Mouse (Mus musculus) layer of hippocampus, adult 18-20 months (tissue): Measurements from ENCODE around the gene Tnpo3. TPM values are rescaled to one million over a fixed set of nuclear protein-coding genes. Genes with fewer than 3 reads are reported as not detected.

Experiments used
- DNase-seq, 2 experiments: peaks; one replicate each; pipeline ENCODE4 v3.0.0; 2022; ENCODE audit warnings: low spot score in 2 of 2
- long read RNA-seq: library from polyadenylated mRNA; stranded (forward); transcript quantifications from one replicate; pipeline ENCODE4 v2.0.0, GENCODE M21; 2021
- total RNA-seq, 2 experiments: library from RNA; stranded (reverse); gene quantifications; 2 replicates each; pipeline ENCODE4 v1.2.3; 2021

The Tnpo3 gene
- 10 to 100 TPM; 71.6 to 72.1 TPM for total RNA-seq
- long read RNA-seq, full-length matches to known transcripts: 29 of 43 reads
- long read RNA-seq, partial matches to known transcripts: 3 of 43 reads
- long read RNA-seq, other reads (novel, unspliced or antisense): 11 of 43 reads

GRCm38 (mm10) chr6:29609111-29610019 is at the start of gene Tnpo3:
Gene Tnpo3, minus strand, starts transcription at chr6:29609887.
- peak; percentile 90 to 94 for DNase-seq

- no peak for DNase-seq
Observed at GRCm38 (mm10) chr6:29658626-29659475, 49.2 kb upstream of the Tnpo3 start.

GRCm38 (mm10) chr6:29653271-29653670 is 43.6 kb upstream of the Tnpo3 start:
- no peak for DNase-seq

DNA sequence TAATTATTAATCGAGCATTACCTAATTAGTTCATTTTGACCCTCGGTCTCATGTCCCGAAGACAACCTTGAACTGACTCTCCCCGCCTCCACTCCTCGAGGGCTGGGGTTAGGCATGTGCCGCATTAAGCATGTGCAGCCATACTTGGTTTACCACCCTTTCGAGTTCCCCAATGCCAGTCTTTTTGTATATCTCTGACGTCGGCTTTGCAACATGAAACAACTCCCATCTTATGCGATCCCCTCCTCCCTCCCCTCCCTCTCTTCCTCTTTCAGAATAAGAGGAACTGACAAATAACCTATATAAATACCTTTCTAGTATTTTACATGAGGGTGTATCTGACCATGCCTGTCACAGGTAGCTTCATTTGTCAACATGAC is 40.5 kb upstream of the Tnpo3 start:
- no peak for DNase-seq

DNA sequence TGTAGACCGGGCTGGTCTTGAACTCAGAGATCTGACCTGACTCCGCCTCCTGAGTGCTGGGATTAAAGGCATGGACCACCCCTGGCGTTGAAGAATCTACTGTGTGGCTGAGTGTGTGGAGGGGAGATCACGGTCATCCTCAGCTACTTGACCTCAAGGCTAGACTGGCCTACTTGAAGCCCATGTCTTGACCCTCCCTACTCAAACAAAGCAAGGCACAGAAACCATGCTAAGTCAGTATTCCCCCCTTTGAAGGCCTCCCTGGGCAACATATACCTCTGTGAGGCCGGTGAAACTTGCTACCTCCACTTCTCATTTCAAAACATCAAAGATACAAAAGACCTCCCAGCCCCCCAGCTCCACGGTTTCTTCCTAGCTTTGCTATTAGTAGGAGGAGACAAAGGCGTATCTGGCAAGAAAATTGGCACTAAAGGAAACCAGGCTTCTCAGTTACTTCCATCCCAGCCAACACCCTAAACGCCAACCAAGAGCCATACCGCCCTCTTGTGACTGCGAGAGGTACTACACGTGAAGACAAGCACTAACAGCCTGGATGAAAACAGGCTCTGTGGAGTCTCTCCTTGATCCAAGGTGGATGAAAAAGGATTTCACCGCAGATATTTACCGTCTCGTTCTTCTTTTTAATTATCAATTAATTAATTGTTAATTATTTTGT is 39.9 kb upstream of the Tnpo3 start:
- peak; percentile 78 to 95 for DNase-seq

DNA sequence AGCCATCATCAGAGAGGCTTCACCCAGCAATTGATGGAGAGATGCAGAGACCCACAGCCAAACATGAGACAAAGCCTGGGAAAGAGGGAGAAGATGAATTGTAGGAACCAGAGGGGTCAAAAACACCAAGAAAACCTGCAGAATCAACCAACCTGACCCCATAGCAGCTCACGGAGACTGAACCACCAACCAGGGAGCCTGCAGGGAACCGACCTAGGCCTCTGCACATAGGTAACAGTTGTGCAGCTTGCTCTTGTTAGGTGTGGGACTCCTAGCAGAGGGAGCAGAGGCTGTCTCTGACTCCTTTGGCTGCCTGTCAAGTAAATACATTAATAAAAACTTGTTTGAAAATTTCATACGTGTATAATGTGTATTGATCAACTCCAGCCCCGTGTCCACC is 32.1 kb upstream of the Tnpo3 start:
- no peak for DNase-seq

DNA sequence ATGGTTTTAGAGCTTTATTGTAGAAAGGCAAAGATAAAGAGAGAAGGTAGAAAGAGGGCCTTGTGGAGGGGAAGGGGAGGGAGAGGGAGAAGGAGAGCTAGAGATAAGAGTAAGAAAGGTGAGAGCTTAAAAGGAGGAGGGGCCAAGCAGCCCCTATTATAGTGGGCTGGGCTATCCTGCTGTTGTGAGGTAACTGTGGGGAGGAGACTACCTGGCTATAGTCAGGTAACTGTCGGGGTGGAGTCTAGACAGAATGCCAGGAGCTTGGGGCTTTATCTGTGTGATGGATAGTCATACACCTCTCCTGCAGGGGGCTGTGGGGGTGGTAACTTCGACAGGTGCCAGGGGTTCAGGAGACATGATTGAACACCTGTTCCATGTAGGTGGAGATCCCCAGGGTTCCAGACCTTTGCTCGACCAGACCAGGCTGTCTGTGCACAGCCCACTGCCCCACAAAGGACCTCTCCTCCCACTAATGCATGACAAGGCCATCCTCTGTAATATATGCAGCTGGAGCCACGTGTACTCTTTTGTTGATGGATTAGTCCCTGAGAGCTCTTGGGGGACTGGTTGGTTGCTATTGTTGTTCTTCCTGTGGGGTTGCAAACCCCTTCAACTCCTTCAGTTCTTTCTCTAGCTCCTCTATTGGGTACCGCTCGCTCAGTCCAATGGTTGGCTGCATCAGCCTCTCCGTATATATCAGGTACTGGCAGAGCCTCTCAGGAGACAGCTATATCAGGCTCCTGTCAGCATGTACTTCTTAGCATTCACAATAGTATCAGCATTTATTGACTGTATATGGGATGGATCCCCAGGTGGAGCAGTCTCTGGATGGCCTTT is 30.1 kb upstream of the Tnpo3 start:
- DNase-seq: no peak

GRCm38 (mm10) chr6:29638844-29639460 is 29.3 kb upstream of the Tnpo3 start:
- no peak for DNase-seq

DNA sequence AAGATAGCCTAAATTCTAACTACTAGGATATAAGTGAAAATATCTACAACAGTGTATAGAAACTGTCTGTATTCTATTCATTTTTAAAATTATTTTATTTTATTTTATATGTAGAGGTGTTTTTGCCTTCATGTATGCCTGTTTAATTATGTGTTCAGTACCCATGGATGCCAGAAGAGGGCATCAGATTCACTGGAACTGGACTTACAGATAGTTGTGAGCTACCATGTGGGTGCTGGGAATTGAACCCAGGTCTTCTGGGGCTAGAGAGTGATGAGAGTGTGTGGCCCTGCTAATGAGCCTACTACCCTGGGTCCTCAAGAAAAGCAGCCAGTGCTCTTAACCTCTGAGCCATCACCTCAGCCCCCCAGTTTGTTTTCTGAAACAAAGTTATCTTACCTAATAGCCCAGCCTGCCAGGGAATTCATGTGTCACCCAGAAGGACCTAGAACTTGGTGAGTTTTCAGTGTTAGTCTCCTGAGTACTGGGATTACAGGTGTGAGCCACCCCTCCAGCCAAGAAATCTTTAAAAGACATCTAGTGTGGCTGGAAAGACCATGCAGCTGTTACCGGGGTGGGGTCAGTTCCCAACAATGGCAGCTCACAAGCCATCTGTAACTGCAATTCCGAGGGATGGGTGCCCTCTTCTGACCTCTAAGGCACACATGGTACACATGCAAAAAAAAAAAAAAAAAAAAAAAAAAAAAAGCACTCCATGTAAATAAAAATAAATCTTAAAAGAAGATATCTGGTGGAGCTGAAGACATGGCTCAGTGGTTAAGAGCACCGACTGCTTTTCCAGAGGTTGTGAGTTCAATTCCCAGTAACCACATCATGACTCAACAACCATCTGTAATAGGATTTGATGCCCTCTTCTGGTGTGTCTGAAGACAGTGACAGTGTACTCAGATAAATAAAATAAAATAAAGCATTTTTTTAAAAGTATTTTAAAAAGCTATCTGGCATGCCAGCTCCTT is 28.0 kb upstream of the Tnpo3 start:
- no peak for DNase-seq

- no peak for DNase-seq
Observed at GRCm38 (mm10) chr6:29636322-29637092, 26.8 kb upstream of the Tnpo3 start.

- no peak for DNase-seq
Observed at GRCm38 (mm10) chr6:29634537-29634936, 24.9 kb upstream of the Tnpo3 start.

DNA sequence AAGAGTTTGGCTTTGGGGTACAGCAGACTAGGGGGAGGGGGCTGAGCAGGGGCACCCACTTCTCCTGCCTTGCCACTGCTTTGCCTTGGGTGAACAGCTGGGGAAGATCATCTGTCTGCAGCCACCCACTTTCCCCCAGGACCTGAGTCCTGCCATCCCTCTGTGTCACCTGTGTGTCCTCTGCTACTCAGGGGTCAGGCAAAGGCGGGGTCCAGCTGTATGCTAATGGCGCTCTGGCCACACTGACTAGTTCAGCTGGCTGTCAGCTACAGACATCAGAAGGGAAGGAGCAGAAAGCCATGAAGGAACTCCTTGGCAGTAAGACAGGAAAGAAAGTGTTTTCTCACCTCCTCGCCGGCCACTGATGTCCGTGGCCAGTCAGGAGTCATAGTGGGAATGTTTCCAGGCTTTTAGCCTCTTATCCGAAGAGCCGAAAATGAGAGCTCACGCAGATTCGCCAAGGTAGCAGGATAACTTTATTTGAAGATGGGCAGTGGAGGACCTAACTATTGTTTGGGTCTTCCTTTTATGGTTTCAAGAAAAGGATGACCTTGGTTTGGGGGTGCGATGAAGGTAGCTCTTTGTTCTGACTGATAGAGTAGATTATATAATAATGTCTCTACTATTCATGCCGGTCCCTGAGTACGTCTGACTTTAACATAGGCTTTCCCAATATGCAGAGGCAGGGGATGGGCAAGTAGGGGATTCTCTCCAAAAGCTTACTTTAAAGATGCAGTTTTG is 23.0 kb upstream of the Tnpo3 start:
- no peak for DNase-seq

GRCm38 (mm10) chr6:29631751-29632551 is 22.3 kb upstream of the Tnpo3 start:
- DNase-seq: no peak

DNA sequence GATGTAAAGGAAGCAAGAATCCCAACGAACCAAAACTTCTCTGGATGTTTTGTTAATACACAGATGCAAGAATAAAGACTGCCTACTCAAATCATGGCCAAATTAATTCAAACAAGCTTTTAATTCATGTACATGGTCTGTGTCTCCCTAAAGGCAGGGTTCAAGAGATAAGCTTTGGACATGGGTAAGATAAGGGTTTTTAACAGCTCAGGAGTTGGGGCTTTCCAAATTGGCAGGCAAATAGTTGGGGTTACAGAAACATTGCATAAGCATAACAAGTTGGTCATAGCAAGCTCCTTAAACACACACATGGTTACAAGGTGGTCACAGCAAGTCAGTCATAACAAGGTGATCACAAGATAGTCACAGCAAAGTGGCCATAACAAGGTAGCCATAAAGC is 20.5 kb upstream of the Tnpo3 start:
- no peak for DNase-seq

DNA sequence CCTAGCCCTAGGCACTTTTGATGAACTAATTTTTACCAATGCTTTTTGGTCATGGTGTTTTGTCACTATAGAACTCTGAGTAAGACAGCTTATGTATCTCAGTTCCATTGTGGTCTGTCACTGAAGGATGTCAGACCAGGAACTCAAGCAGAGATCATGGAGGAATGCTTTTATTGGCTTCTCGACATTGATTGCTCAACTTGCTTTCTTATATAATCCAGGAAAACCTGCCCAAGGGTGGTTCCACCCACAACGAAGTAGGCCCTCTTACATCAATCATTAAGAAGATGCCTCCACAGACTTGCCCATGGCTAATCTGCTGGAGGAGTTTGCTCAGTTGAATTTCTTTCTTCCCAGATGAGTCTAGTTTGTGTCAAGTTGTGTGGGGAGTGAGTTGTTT is 18.1 kb upstream of the Tnpo3 start:
- no peak for DNase-seq

DNA sequence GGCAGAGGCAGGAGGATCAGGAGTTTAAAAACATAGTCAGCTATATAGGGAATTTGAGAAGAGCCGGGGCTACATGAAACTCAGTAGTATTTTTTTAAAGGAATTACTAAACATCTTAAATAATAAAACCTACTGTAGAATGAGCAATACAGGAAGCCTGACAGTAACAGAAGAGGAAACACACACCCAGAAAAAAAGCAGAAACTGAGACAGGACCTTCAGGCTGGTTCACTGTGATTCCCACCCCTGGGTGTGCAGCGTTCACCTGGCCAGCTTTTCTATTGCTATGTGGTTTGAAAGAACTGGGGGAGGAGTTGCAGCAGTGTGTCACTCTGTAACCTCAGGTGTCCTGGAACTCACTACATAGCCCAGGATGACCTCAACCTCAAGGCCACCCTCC is 14.2 kb upstream of the Tnpo3 start:
- no peak for DNase-seq

- DNase-seq: no peak
Observed at GRCm38 (mm10) chr6:29622273-29622672, 12.6 kb upstream of the Tnpo3 start.
